Mouse (Mus musculus): Measurements from ENCODE around the gene Arhgap1. TPM values are rescaled to one million over a fixed set of nuclear protein-coding genes. Genes with fewer than 3 reads are reported as not detected.

Gene Arhgap1
- 31.3 TPM for polyA plus RNA-seq (2014; fragmentation: Illumina TruSeq; extraction: RNeasy Lipid Tissue Mini Kit (QIAGEN cat#74804); ENCODE audit: low read depth, low replicate concordance)

GRCm38 (mm10) chr2:91649553-91650359 is at the start of gene Arhgap1, which contains the start of gene Zfp408:
Gene Arhgap1, plus strand, starts transcription at chr2:91649860.
Gene Zfp408, minus strand, starts transcription at chr2:91649791.

GRCm38 (mm10) chr2:91636229-91636628 is 13.4 kb upstream of the Arhgap1 start, which contains the start of gene F2:
Gene F2, minus strand, starts transcription at chr2:91636414.

GRCm38 (mm10) chr2:91710272-91711234 is 60.9 kb downstream of the Arhgap1 start, which contains the start of the genes Atg13 and Harbi1:
Gene Atg13, minus strand, starts transcription at chr2:91710576.
Gene Harbi1, plus strand, starts transcription at chr2:91710852.

Other genes starting within 250 kb of the Arhgap1 start
- 5.9 TPM for gene 1110051M20Rik, start 205.2 kb upstream of the Arhgap1 start, polyA plus RNA-seq (2014; fragmentation: Illumina TruSeq; extraction: RNeasy Lipid Tissue Mini Kit (QIAGEN cat#74804); ENCODE audit: low read depth, low replicate concordance)
- 5.1 TPM for gene Lrp4, start 192.3 kb upstream of the Arhgap1 start, polyA plus RNA-seq (2014; fragmentation: Illumina TruSeq; extraction: RNeasy Lipid Tissue Mini Kit (QIAGEN cat#74804); ENCODE audit: low read depth, low replicate concordance)
- gene Ckap5, start 123.1 kb upstream of the Arhgap1 start, polyA plus RNA-seq (2014; fragmentation: Illumina TruSeq; extraction: RNeasy Lipid Tissue Mini Kit (QIAGEN cat#74804); ENCODE audit: low read depth, low replicate concordance) = 72.7 TPM
- gene F2, start 13.4 kb upstream of the Arhgap1 start, polyA plus RNA-seq (2014; fragmentation: Illumina TruSeq; extraction: RNeasy Lipid Tissue Mini Kit (QIAGEN cat#74804); ENCODE audit: low read depth, low replicate concordance) = not detected
- 1.9 TPM for gene Zfp408, start 69 bp upstream of the Arhgap1 start, polyA plus RNA-seq (2014; fragmentation: Illumina TruSeq; extraction: RNeasy Lipid Tissue Mini Kit (QIAGEN cat#74804); ENCODE audit: low read depth, low replicate concordance)
- gene Atg13, start 60.7 kb downstream of the Arhgap1 start, polyA plus RNA-seq (2014; fragmentation: Illumina TruSeq; extraction: RNeasy Lipid Tissue Mini Kit (QIAGEN cat#74804); ENCODE audit: low read depth, low replicate concordance) = 18.1 TPM
- 21.5 TPM for gene Harbi1, start 61.0 kb downstream of the Arhgap1 start, polyA plus RNA-seq (2014; fragmentation: Illumina TruSeq; extraction: RNeasy Lipid Tissue Mini Kit (QIAGEN cat#74804); ENCODE audit: low read depth, low replicate concordance)
- gene Ambra1, start 80.3 kb downstream of the Arhgap1 start, polyA plus RNA-seq (2014; fragmentation: Illumina TruSeq; extraction: RNeasy Lipid Tissue Mini Kit (QIAGEN cat#74804); ENCODE audit: low read depth, low replicate concordance) = 5.5 TPM